Mouse (Mus musculus) ovary, postnatal 36 days (tissue): ENCODE measurements around the gene Hspb6.

ENCODE experiments used
- DNase-seq: peaks from one replicate; pipeline ENCODE4 v3.0.0; 2022; ENCODE audit warnings: low spot score, mixed read lengths

The Hspb6 gene

DNA sequence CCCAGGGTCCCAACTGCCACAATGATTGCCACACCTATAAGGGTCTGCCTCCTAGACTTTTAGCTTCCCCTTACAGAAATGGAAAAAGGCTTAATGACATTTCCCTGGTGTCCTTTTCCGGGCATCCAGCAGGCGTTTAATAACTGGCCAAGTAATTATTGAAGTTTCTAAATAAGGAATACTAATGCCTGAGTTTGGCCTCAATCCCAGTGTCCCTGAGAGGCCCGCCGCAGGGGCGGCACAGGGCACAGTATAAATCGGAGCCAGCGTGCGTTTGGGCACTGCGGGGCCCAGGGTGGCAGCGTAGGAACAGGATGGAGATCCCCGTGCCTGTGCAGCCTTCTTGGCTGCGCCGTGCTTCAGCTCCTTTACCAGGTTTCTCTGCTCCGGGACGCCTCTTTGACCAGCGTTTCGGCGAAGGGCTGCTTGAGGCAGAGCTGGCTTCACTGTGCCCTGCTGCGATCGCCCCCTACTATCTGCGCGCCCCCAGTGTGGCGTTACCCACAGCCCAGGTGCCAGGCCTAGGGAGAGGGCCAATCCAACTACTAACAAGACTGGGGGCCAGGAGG lies 1.1 kb downstream of the Hspb6 start:
- DNase-seq, result peak; percentile 56

DNA sequence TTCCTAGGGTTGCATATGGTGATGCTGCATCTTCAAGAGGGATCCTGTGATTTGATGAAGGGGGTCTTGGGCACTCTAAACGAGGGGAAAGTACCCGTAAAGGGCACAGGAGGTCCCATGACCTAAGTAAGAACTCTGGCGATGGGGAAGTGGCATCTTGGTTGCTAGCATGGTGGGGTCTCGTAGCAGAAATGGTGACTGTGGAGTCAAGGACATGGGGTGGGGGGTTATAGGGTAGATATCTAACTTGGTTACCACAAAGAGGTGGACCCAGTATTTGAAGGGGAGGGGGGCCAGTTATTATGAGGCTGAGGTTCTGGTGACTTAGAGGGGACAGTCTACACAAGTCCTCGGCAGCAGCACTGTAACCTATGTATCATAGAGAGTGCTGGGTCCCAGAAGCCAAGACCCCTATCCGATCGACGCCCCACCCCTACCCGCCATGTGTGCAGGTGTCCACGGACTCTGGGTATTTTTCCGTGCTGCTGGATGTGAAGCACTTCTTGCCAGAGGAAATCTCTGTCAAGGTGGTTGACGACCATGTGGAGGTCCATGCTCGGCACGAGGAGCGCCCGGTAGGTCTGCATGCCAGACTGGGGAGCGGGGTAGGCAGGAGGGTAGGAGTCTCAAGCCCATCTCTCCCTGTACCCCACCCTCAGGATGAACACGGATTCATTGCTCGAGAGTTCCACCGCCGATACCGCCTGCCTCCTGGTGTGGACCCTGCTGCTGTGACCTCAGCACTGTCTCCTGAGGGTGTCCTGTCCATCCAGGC lies 2.0 kb downstream of the Hspb6 start:
- DNase-seq, result no peak

DNA sequence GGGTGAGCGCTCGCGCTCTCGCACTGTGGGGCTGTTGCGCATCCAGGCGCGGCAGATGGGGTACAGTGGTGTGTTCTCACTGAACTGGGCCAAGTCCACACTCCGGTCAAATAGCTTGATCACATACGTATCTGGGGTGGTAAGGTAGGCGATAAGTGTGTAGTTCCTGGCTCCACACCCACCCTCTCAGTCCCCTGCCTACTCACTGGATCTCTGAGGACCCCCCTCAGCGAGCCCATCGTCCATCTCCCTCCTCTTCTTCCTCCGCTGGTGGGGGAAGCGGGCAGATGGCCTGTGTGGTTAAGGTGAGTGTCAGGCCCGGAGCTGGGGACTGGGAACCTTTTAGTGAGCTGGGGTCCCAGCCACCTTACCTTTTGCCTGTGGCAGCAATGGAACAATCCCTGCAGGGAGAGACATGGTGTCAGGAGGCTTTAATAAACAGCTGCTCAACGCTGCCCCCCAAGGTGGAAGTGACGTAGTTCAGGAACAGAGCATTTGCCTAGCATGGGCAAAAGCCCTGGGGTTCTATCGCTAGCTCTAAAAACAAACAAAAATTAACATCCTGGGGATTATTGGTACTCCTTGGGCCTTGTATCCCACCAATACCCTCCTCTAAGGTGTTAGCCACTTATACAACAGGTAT lies 5.0 kb downstream of the Hspb6 start:
- no peak for DNase-seq

DNA sequence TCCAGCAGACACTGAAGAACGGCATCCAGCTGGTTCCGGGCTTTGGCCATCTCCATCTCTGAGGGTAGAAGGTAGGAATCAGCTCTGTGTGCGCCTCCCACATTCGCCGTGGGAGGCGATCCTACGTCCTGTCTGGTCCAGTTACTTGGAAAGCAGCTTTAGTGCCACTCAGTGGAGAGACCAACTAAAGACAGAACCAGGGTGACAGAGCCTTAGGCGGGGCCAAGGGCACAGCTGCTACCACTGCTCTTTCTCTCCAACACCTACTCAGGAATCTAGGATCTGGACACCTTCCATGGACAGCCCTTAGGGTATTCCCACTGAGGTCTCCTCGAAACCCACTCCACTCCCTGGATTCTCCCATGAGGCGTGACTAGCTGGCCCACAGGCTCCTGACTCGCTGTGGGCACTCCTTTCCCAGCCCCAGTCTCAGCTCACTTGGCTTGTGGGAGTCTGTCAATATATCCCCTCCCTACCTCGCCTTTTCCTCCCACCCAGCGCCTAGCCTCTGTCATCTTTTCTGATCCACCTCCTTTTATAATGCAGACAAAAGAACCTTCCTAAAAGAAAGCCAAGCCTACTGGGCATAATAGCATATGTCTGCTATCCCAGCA lies 6.0 kb downstream of the Hspb6 start:
- DNase-seq, result no peak

DNA sequence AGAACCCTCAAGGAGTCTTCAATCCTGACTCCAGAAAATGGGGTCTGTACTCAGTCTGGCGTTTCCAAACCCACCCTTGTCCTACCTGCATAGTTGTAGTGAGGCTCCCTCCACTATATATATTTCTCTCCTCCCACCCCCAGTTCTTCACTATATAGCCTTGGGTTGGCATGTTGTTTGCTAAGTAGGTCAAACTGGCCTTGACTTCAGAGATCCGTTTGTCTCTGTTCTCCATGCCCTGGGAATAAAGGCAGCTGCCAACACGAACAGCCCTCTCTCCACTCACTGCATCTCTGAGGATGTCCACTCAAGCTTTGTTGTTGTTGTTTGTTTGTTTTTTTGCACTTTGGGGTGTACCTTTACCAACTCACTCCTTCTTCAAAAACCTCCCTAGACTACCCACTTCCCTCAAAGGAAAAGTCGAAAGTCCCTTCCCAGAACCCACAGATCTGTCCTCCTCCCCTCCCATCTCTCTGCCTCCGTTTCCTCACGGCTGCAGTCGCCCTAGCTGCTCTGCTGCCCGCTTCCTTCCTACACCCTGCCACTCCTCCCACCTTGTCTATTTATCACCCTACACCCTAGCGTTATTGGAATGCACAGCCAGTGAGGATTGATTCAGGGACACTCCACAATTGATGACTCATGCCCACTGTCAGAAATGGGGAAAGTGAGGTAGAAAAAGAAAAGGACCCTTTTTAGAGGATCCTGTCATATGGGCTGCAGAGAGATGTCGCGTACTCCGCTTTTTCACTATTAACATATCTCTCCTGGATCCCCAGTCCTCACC lies 6.9 kb downstream of the Hspb6 start:
- no peak for DNase-seq

DNA sequence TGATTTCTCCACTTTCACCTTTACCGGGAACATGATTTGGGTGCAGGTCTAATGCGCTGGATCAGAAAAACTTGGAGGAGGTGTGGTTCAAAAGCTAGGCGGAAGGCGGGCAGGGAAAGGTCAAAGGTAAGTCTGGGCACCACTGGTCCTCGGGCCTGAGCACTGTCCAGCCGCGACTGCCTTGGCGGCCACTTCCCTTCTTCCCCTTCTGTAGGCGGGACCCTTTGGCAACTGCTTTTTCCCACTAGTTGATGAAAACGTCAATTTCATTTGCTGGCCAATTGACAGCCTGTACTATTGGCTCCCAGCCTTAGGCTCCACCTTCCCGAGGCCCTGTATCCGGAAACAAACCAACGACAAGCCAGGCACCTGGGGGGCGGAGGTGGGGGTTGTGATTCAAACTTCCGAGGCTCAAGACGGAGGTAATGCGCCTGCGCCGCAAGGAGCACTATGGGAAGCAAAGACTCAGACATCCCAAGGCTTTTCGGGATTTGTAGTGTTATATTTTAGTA lies 7.5 kb downstream of the Hspb6 start, which contains the start of gene Lin37:
Gene Lin37 (minus strand): TSS at position 396 of the 512 bp plus-strand sequence.
- DNase-seq, result peak; percentile 93

DNA sequence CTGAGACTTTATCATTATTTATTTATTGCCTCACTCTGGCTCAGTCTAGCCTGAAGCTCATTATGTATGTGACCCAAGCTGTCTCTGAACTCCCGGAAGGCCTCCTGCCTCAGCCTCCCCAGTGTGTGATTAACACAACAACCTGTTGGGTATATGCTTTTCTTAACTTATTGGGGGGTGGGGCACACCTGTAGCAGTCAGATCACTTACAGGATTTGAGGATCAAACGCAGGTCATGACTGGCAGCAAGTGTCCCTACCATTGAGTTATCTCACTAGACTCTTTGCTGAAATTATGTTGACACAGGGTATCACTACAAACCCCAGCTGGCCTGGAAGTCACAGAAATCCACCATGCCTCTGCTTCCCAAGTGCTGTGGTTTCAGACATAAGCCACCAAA lies 8.3 kb downstream of the Hspb6 start:
- DNase-seq, result no peak

DNA sequence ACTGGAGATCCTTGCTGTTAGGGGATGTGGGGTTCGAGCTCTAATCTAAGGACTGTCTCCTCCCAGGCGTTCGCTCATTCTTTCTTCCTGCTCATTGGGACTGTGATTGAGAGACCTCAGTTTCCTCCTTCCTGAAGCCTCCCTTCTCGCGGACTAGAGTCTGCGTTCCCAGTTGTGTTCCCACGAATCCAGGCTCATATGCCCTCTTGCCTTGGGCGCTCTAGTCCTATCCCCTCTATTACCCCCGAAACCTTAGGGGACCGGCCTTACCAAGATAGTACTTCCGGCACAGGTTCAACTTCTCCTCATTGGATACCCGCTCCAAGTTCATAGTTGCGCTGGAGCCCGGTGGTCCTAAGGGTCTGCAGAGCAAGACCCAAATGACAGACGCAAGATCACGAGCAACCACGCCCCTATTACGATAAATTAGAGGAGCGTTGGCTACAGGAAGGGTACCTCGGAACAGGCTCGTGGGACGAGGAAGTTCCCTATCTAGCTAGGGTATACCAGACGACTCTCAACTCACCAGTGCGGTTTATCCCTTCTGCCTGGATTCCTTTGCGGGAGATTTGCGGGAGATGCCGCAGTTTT lies 10.6 kb downstream of the Hspb6 start:
- DNase-seq, result no peak

DNA sequence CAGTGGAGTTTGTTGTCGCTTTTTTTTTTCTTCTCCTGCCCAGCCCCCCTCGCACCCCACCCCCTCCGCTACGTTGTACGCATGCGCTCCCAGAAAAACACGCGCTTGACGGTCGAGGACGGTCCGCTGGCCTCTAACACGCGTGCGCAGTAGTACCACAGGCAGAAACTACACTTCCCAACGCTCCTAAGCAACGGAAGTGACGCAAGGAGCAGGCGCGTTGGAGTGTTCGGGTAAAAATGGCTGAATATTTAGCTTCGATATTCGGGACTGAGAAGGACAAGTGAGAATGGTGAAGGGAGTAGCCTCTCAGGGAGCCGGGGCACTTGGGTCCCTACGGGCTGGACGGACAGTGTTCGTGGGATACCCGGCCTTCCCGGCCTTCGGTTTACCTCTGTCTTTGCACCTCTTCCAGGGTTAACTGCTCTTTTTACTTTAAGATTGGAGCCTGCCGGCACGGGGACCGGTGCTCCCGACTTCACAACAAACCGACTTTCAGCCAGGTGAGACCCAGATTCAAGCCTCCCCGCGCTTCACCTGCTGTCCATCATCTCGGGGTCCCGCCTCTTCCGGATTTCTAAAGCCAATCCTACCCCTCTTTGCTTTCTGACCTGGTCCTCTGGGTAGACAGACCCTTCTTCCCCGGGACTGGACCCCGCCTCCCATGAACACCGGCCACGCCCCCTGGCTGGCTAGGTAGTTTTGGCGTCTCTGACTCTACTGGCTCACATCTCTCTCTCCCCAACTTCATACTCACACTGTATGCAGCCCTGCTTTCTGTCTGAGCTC lies 11.3 kb downstream of the Hspb6 start, which contains the start of the genes U2af1l4, Gm49396 and Psenen:
Gene U2af1l4 (plus strand): TSS at position 185 of the 789 bp plus-strand sequence.
Gene Gm49396 (plus strand): TSS at position 228 of the 789 bp plus-strand sequence.
Gene Psenen (minus strand): TSS at position 511 of the 789 bp plus-strand sequence.
- peak; percentile 93 for DNase-seq

DNA sequence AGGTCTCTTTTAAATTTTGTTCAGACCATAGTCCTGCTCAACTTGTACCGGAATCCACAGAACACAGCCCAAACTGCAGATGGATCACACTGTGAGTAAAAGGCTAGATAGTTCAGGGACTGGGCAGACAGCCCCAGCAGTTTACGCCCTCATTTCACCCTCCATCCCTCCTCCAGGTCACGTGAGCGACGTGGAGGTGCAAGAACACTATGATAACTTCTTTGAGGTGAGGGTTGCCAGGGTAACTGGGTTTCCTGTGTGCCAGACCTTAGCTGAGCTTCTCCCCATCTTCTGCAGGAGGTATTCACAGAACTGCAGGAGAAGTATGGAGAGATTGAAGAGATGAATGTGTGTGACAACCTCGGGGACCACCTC lies 11.9 kb downstream of the Hspb6 start:
- DNase-seq, result no peak

DNA sequence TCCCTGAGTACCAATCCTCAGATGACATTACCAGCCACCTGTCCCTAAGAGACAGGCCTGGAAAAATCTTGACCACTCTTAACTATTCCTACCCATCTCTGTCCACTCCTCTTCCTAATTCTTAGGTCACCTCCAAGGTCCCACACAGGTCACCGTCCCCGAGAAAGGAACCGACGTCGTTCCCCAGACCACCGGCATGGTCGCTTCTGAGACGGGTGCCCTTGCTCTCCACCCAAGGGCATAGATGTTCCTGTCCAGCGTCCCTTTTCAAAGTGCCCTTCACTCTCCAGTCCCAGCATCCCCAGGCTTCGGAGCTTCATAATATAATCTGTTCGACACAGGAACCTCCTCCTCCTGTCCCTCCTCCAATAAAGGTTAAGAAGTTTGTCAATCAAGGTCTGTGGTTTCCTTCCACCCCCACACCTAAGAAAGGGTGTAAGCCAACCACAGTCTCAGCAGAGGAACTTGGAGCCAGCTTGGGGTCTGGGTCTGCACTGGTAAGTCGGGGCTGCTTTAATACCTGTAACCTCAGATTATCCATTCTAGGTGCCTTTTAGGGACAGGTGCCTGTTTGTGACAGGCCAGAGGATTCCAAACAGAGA lies 13.1 kb downstream of the Hspb6 start, which contains the start of gene Igflr1:
Gene Igflr1 (plus strand): TSS at position 458 of the 602 bp plus-strand sequence.
- no peak for DNase-seq

DNA sequence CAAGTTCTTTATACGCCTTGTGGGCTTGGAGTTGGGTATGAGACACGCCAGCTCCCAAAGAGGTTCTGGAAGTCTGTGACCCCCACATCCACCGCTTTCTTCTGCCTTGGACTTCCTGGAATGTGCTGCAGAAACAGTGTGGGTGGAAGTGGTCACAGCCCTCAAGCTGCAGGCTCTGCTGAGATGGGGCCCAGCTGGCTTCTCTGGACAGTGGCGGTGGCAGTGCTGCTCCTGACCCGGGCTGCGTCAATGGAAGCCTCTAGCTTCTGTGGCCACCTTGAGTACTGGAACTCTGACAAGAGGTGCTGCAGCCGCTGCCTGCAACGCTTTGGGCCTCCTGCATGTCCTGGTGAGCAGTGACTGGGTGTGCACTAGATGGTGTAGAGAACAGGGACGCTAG lies 14.1 kb downstream of the Hspb6 start:
- DNase-seq, result no peak

DNA sequence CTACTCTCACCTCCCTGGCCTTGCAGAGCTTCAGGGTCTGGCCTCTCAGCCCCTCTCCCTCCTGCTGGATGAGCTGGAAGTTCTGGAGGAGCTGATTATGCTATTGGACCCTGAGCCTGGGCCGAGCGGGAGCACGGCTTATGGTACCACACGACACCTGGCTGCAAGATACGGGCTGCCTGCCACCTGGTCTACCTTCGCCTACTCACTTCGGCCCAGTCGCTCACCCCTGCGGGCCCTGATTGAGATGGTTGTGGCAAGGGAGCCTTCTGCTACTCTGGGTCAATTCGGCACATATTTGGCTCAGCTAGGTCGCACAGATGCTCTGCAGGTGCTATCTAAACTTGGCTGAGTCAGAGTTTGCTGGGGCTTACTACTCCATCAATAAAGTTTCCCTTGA lies 15.6 kb downstream of the Hspb6 start:
- DNase-seq, result no peak

DNA sequence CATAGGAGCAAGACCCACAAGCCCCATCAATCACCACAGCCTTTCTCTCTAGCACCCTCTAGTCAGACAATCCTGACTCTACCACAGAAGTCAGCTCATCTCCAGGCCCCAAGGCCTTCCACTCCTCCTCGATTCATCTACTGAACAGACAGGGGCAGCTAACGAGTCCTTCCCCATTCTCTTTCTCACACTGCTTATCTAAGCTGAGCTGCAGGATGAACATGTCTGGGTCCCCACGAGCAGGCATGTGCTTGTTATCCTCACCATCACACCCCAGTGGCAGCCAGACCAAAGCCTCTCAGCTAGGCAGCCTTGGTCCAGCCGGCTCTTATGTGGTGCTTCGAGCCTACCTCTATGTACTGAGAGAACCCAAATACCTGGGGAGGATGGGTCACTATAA lies 20.4 kb downstream of the Hspb6 start:
- DNase-seq, result no peak

DNA sequence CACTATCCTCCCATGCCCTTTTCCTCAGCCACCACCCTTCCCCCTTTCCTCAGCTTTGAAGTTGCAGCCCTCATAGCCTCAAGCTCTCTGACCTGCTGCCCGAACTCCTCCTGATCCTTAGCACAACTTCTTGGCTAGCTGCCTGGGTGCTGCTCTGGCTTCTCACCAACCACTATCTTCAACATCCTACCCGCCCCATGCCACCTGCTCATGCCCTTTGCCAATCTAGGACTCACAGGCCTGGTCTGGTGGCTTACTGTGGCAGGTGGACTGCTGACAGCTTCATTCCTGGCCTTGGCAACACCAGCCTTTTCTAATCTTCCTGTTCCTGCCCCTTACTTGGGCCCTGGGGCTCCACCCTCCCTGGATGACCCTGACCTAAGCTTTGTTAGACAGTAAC lies 21.0 kb downstream of the Hspb6 start:
- DNase-seq, result peak; percentile 49

DNA sequence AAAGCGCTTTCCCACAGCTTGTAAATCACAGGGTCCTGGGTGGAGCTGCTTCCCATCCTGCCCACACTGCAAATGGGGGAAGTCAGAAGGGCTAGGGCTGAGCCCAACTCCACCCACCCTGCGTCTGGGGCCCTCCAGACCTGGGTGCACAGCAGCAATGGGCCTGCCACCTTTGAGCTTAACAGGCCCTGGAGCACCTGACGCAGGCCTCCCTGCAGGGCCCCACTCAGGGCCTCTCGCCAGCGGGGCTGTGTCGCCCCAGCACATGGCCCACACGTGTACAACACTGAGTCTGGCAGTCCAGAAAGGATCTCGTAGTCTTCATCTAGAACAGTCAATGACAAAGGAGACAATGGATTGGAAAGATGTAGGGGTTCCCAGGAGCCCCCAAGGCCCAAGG lies 28.0 kb downstream of the Hspb6 start:
- DNase-seq, result no peak

DNA sequence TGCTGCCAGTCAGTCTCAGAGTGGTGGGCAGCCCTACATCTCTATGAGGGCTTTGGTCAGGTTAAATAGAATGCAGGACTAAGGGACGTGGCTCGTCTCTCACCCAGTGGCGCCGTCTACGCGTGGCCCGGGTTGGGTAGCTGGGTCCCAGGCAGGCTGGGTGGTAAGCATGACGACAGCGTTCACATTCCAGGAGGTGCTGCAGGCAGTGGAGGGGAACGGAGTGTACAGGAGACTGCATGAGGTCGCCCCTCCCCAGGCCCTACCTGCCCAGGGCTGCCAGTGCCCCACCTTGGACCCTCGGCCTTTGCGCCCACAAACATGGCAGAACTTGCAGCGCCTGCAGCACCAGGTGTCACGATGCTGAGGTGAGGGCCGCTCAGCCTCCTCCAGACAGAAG lies 29.6 kb downstream of the Hspb6 start:
- DNase-seq, result no peak

DNA sequence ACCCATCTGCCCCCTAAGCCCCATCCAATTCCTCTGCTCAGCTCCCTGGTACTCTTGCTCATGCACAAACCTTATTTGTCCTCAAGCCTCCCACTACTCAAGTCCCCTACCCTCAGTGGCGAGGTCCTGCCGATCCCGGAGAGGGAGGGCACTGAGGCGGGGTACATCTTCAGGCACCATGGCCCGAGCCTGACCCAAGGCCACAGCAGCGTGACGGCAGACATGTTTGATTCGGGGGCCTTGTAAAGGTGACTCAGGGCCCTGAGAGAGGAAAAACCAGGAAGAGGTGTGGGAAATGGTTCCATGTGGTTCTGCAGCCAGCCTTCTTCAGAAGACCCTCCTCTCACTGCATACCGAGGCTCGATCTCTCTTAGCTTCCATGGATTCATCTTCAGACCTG lies 32.4 kb downstream of the Hspb6 start:
- DNase-seq, result no peak

DNA sequence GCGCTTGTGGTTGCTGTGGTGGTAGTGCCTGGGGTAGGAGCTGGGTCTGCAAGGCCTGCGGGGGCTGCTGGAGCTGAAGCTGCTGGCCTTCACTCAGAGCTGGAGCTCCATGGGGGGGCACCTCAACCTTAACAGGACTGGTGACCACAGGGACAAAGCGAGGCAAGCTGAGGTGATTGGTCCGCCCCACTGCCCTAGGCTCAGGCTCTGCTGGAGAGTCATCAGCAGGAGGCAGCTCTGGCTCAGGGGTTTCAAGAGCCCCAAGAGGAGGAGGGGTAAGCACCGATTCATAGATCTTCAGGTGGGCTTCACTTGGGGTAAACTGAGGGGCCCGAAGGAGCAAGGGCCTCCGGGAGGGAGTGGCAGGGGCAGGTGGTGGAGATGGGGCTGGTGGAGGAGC lies 33.2 kb downstream of the Hspb6 start:
- DNase-seq, result no peak

DNA sequence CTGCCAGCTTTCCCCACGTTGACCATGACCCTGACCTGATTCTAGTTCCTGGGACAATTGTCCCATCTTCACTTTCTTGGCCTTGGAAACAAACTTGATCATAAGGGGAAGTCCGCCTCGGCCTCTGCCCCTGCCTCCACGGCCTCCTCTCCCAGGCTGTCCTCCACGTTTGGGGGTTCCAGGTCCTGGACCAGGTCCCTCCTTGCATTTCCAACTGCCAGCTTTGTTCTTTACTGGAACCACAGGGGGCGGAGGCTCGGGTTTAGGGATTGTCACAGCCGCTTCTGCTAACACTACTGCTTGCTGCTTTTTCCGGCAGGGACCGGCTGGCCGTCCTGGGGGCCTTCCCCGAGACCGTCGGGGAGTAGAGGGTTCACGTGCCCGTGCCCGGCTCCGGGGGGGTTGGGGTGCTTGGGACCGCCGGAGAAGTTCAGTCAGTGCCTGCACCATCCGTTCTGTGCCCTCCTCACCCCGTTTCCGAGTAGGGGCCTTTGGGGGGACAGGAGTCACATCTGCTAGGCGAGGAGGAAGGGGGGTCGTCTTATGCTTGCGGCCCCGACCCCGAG lies 34.6 kb downstream of the Hspb6 start:
- no peak for DNase-seq
